Mouse (Mus musculus) 3134 (cell line): ENCODE data around the gene BC005561.

Experiments used
- DNase-seq: peaks from one replicate; pipeline ENCODE4 v3.0.0-alpha.2; 2011; ENCODE audit warnings: low spot score; ENCODE audit not compliant: insufficient read length; ENCODE audit errors: extremely low read depth

Gene BC005561

DNA sequence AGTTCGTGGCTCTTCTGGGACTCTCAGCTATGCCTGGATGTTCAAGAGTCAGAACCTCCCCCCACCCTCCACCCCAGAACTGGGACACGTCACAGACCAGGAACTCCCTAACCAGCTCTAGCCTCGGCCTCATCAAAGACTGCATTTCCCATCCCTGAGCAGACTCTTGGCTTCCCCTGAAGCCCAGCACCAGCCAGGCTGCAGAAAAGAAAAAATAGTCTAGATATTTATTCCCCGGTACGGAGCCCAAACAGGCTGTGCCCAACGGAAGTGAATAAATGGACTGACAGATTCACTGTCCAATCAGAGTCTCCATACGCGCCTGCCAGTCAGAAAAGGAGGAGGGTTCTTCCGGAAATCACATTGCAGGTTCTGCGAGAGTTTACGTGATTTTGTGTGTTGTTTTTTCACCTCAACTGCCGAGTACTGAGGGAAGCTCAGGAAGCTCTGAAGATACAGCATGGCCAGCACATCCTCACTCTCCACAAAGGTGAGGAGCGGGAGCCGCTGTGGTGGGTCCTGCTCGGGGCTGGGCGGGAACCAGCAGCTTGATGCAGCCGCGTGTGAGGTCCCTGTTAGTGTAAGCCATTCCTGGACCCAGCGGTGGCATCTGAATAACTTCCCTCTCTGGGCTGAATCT, 63.2 kb downstream of the BC005561 start:
- DNase-seq, result peak; percentile 86
